Mouse (Mus musculus): Measurements from ENCODE around the gene Clta. TPM values are rescaled to one million over a fixed set of nuclear protein-coding genes. Genes with fewer than 3 reads are reported as not detected.

Clta gene
- total RNA-seq, 2 experiments from 2014 or later, result 269 to 274 TPM

DNA sequence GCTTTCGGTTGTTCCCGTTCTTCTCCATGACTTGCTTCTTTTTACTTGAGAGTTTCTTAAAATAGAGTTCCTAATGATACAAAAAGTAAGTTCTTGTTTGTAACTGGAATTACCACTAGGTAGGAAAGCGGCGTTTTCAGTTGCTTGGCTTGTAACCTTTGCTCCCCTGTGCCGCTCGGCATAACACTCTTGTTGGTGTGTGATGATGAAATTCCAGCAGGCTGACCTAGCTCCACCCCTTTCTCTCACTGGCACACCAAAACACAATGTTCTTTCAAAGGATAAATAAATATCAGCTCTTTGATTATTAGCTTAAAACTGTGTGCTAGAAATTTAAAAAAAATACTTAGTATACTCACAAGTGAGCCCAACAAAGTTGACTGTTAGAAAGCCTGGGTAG lies 62.6 kb downstream of the Clta start:
- Histone ChIP-seq H3K4me3 (no peak overlapping the region), H3K27ac (no peak overlapping the region)
- TF ChIP-seq CTCF (IDR thresholded peaks at IDR 0.05), result no peak
- DNase-seq (ENCODE audit: extremely low spot score in 1 of 2, low spot score in 2 of 2), result no peak
- intact Hi-C loops (cut with DNase I), result loop anchor here (5.0 kb wide), 1 partner anchor 225 kb away; no protein-coding TSS in a partner anchor

DNA sequence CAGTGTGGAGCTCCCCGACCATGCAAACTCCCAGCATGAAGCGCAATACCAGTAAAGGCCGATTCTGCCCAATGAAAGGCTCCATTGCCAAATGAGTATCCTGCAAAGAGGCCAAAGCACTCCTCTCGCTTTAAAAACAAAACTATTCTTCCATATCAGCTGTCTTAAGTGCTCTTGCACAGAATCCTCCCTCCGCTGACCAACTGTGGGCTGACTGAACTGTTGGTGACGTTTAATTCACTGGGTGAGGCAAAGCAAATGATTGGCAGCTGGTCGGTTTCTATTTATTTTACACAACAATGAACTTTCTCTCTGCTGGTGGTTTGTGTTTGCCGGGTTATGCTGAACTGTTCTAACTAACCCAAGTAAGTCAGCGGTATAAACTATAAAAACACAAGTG lies 64.5 kb downstream of the Clta start:
- Histone ChIP-seq H3K4me3 (no peak overlapping the region), H3K27ac (no peak overlapping the region)
- TF ChIP-seq CTCF (IDR thresholded peaks at IDR 0.05), result no peak
- no peak for DNase-seq (ENCODE audit: extremely low spot score in 1 of 2, low spot score in 2 of 2)
- intact Hi-C loops (cut with DNase I), result loop anchor here (5.0 kb wide), 1 partner anchor 224 kb away; no protein-coding TSS in a partner anchor

DNA sequence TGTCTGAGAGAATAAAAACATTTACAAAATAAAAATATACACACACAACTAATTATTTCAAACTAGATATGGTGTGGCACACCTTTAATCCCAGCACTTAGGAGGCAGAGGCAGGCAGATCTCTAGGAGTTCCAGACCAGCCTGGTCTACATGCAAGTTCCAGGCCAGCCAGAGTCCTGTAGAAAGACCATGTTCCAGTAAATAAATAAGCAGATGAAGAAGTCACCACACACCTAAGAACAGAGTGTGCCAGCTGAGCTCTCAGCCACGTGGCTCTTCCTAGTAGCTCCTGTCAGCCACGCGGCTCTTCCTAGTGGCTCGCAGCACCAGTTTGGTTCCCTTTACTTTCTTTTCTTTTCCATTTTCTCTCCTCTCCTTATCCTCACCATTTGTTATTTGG lies 65.2 kb downstream of the Clta start:
- no peak overlapping the region for H3K4me3 ChIP-seq
- no peak overlapping the region for H3K27ac ChIP-seq
- TF ChIP-seq CTCF (IDR thresholded peaks at IDR 0.05), result no peak
- intact Hi-C loops (cut with DNase I), result loop anchor here (5.0 kb wide), 1 partner anchor 223 kb away; no protein-coding TSS in a partner anchor
- no peak for DNase-seq (ENCODE audit: extremely low spot score in 1 of 2, low spot score in 2 of 2)

DNA sequence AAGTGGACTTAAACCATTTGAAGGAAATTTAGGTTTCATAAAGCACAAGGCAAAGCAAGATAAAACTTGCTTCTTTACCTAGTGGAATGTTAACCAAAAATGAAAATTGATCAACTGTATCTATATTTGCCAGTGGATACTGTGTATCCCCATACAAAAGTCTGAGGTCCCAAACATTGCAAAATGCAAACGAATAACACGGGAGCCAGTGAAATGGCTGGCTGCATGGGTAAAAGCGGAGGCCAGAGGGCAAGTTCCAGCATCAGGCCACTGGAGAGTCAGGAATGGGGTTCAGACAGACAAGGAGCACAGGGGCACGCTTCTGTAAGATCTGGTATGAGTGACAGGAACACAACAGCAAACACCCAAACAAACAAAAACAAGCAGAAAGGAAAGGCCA lies 66.4 kb downstream of the Clta start:
- H3K4me3 ChIP-seq, result no peak overlapping the region
- DNase-seq (ENCODE audit: extremely low spot score in 1 of 2, low spot score in 2 of 2), result no peak
- intact Hi-C loops (cut with DNase I), result loop anchor here (5.0 kb wide), 1 partner anchor 232 kb away; the partner anchor contains the start of gene Melk
- no peak for TF ChIP-seq CTCF (IDR thresholded peaks at IDR 0.05)
- no peak overlapping the region for H3K27ac ChIP-seq

DNA sequence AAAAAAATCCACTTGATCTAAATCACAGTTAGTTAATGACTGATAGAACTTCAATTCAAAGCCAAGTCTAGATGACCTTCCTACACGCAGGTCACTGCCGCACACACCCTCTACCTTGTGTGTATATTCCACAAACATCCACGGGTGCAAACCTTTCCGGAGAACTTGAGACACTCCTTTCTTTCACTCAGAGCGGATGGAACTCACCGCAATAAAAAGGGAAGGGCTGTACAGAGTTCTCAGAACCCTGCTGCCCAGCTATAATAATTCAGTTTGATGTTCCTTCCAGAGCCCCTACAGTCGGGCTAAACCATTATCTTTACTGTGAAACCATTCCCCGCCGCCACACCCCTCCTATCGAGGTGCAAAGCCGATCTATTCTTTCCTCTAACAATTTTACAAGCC lies 67.5 kb downstream of the Clta start:
- intact Hi-C loops (cut with DNase I), result loop anchor here (2.0 to 5.0 kb wide), 3 partner anchors 43 to 231 kb away; partner anchors contain the start of gene Melk

DNA sequence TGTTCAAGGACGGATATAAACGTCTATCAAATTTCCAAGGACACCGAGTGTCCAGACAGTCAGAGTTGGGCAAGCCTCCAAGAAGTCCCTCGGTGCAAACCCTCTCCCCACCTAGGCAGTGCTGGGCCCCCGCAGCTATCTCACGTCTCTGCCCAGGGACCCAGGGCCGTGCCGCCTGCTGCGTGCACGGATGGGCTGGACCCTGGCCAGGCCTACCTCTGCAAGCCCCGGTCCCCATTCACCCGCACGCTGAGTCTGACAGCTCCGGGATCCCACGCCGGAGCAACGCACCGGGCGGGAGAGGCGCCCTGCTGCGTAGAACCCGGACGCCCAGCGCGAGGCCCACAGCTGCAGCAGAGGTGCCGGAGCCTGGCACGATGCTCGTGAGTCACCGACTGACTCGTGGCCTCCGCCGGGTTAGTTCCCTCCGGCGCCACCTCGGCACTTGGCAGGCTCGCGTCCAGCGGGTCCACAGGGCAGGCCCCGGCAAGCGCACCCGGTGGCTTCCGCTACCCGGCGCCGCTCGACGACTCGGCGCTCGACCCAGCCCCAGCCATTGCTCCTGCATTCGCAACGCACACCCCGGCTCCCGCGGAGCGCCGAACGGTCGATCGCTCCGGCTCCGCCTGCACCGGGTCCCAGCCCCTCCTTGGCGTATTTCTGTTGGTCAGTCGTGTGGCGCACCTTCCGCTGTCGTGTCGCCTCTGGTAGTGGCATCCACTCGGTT lies 68.1 kb downstream of the Clta start:
- no peak for TF ChIP-seq CTCF (IDR thresholded peaks at IDR 0.05)
- peak overlapping the region; percentile 89 for H3K27ac ChIP-seq
- peak overlapping the region; percentile 75 for H3K4me3 ChIP-seq
- peak; percentile 90 for DNase-seq (ENCODE audit: extremely low spot score in 1 of 2, low spot score in 2 of 2)
- intact Hi-C loops (cut with DNase I), result loop anchor here (2.0 to 5.0 kb wide), 3 partner anchors 42 to 230 kb away; partner anchors contain the start of gene Melk

More for the DNA sequence above, 67.5 kb downstream of the Clta start:
- DNase-seq (ENCODE audit: extremely low spot score in 1 of 2, low spot score in 2 of 2), result no peak
- TF ChIP-seq CTCF (IDR thresholded peaks at IDR 0.05), result no peak
- Histone ChIP-seq H3K4me3 (peak overlapping the region; percentile 75), H3K27ac (peak overlapping the region; percentile 89)

DNA sequence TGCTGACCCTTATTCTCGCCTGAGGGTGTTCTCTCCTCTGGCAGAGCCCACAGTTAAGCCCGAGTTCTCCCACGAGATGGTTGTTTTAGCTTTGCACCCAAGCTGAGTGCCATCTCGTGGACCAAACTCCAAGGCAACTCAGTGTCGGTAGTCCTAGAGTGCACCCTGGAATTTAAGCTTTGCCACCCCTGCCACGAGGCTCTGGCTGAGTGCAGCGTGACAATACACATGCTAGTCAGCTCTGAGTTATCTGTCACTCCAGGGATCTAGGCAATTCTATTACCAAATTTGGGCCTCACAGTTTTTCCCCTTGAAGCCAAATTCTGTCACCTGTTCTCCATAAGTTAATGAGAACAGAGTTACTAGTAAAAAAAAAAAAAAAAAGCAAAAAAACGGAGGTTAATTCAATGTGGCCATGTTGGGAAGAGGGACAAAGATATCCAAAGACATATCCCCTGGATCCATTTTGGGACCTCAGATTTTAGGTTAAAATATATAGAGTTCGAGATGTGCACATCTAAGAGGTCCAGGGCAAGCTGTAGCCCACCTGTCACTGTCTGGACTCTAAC lies 68.7 kb downstream of the Clta start:
- DNase-seq (ENCODE audit: extremely low spot score in 1 of 2, low spot score in 2 of 2), result no peak
- H3K4me3 ChIP-seq, result peak overlapping the region; percentile 75
- no peak; the same call in 1 of the 2 replicates for TF ChIP-seq CTCF (IDR thresholded peaks at IDR 0.05)
- intact Hi-C loops (cut with DNase I), result loop anchor here (2.0 to 5.0 kb wide), 3 partner anchors 42 to 229 kb away; partner anchors contain the start of gene Melk
- H3K27ac ChIP-seq, result peak overlapping the region; percentile 89

DNA sequence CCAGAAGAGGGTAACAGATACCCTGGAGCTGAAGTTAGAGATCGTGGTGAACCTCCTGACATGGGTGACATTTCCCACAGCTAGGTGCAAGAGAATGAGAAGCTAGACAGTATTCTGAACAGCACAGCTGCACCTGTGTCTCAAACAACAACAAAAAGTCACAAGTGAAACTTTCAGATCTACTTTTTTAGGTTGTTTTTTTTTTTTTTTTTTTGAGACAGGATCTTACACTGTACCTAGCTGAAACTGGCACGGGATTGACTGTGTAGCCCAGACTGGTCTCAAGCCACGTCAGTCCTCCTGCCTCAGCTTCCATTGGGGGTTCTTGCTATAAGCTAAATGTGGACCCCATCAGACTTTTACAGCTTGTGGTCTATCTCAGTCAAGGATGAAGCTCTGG lies 69.5 kb downstream of the Clta start:
- no peak for DNase-seq (ENCODE audit: extremely low spot score in 1 of 2, low spot score in 2 of 2)
- Histone ChIP-seq H3K4me3 (no peak overlapping the region), H3K27ac (no peak overlapping the region)
- no peak for TF ChIP-seq CTCF (IDR thresholded peaks at IDR 0.05)
- intact Hi-C loops (cut with DNase I), result loop anchor here (2.0 to 5.0 kb wide), 3 partner anchors 41 to 229 kb away; partner anchors contain the start of gene Melk

DNA sequence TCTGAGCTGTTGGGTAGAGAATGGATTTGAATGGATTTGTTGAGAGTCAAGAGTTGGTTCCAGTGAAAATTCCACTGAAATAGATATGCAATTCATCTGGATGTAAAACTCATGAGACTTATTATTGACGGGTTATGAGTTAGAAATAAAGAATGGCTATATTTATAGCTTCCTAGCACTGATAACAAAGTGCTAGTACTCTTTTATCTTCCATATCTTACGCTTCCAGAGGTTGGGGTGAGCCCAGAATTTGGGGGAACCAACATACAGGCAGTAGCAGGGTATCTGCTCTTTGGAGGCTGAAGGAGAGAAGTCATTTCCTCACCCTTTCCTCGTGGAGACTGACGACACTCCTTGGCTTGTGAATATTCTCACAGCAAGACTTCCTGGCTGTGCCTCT lies 70.2 kb downstream of the Clta start:
- no peak for TF ChIP-seq CTCF (IDR thresholded peaks at IDR 0.05)
- no peak for DNase-seq (ENCODE audit: extremely low spot score in 1 of 2, low spot score in 2 of 2)
- intact Hi-C loops (cut with DNase I), result loop anchor here (5.0 kb wide), 1 partner anchor 228 kb away; the partner anchor contains the start of gene Melk
- Histone ChIP-seq H3K27ac (no peak overlapping the region), H3K4me3 (no peak overlapping the region)

DNA sequence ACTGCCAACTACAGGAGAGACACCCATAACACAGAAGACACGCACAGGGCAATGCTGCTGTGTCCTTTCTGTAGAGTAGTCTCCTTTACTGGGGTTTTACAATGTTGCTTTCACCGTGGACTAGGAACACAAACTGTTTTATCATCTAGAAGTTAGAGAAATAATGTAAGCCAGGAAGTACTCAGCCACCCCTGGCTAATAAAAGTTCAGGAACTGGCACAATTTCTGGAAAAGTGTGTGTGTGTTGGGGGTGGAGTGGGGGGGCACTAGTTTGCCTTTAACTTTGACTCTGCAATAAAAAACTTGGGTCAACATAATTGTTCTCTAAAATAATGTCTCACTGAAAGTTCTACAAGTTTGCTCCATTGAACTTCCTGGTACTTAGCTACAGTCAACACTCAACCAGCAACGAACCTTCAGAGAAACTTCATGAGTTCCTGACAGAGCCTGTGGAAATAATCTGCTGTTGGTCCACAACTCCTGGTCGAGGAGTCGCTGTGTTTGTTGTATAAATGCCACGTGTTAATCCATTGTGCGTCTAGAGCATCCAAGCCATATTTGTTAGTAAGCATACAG lies 74.2 kb downstream of the Clta start:
- no peak for TF ChIP-seq CTCF (IDR thresholded peaks at IDR 0.05)
- no peak for DNase-seq (ENCODE audit: extremely low spot score in 1 of 2, low spot score in 2 of 2)
- intact Hi-C loops (cut with DNase I), result no loop called here
- H3K27ac ChIP-seq, result no peak overlapping the region
- H3K4me3 ChIP-seq, result no peak overlapping the region

Other genes with a start within 250 kb of the Clta start
- gene Olfr159, start 233.4 kb upstream of the Clta start, total RNA-seq (2021), result not detected
- gene Olfr156, start 180.6 kb upstream of the Clta start, total RNA-seq (2021), result not detected
- gene Olfr157, start 164.3 kb upstream of the Clta start, total RNA-seq (2021), result not detected
- gene Olfr155, start 152.9 kb upstream of the Clta start, total RNA-seq (2021), result not detected
- gene Reck, start 128.9 kb upstream of the Clta start, total RNA-seq (2021), result 1 to 10 TPM; 7.6 to 8.6 TPM
- 1 to 10 TPM; 3.4 to 3.7 TPM for gene Glipr2, start 47.1 kb upstream of the Clta start, total RNA-seq (2021)
- not detected for gene Ccin, start 21.0 kb upstream of the Clta start, total RNA-seq (2021)
- 10 to 100 TPM; 47.6 to 51.8 TPM for gene Gne, start 79.7 kb downstream of the Clta start, total RNA-seq (2021)
- 10 to 100 TPM; 63.0 to 73.4 TPM for gene Rnf38, start 229.3 kb downstream of the Clta start, total RNA-seq (2021)